18 mouse cellular contexts compared by ENCODE assay signal in genomic region chr16:14052221-14052620, GRCm38 (mm10).
DNase-seq lines count a peak whose midpoint lies in the region; ATAC-seq lines count a peak whose summit lies in the region.
"Had no signal": no experiment of that assay in that cellular context is flagged by ENCODE, and none has a peak within 500 bp of the region (broad histone marks: within the 10 kb centered on the region; RNA-seq: fewer than 3 reads in every experiment).

No protein-coding gene starts in this region.

- H3K4me2 ChIP-seq in hindbrain, embryonic 16.5 days (ENCODE audit: low read length), result no peak overlapping the region
- H3K4me2 ChIP-seq: embryonic facial prominence, embryonic 12.5 days; limb, embryonic 12.5 days; liver, embryonic 15.5 days; stomach, embryonic 15.5 days had no signal

- peak; percentile 60 for ATAC-seq in hindbrain, embryonic 16.5 days
- ATAC-seq in activated CD4-positive, CD25-positive, alpha-beta regulatory T cell, adult 4 months, result no peak

- no peaks in the 10 kb centered on the region for H3K27me3 ChIP-seq in hindbrain, embryonic 16.5 days (replicated peaks; ENCODE audit: control insufficient read depth, insufficient read depth, low read length)
- no peaks in the 10 kb centered on the region for H3K27me3 ChIP-seq in hindbrain, embryonic 10.5 days (ENCODE audit: insufficient read depth, poor library complexity, severe bottlenecking)
- H3K27me3 ChIP-seq: embryonic facial prominence, embryonic 12.5 days; limb, embryonic 12.5 days; liver, embryonic 15.5 days; stomach, embryonic 15.5 days had no signal

- no peaks in the 10 kb centered on the region for H3K36me3 ChIP-seq in hindbrain, embryonic 16.5 days (ENCODE audit: control insufficient read depth, insufficient read depth, low read length)
- no peaks in the 10 kb centered on the region for H3K36me3 ChIP-seq in hindbrain, embryonic 10.5 days
- H3K36me3 ChIP-seq: embryonic facial prominence, embryonic 12.5 days; G1E; limb, embryonic 12.5 days; liver, embryonic 15.5 days; stomach, embryonic 15.5 days had no signal

- H3K9me3 ChIP-seq in hindbrain, embryonic 16.5 days (ENCODE audit: control insufficient read depth, low read length), result no peaks in the 10 kb centered on the region
- H3K9me3 ChIP-seq in hindbrain, embryonic 10.5 days, result no peaks in the 10 kb centered on the region
- H3K9me3 ChIP-seq: embryonic facial prominence, embryonic 12.5 days; G1E; limb, embryonic 12.5 days; liver, embryonic 15.5 days; megakaryocyte, embryonic 14.5 days; stomach, embryonic 15.5 days had no signal

- no peak overlapping the region for H3K9ac ChIP-seq in hindbrain, embryonic 16.5 days (ENCODE audit: low read depth, low read length)
- H3K9ac ChIP-seq: embryonic facial prominence, embryonic 12.5 days; limb, embryonic 12.5 days; liver, embryonic 15.5 days; stomach, embryonic 15.5 days had no signal

- no peak for DNase-seq in hindbrain, embryonic 10.5 days (ENCODE audit: low spot score)
- peak; percentile 2 to 22 for DNase-seq in urinary bladder, postnatal 4 days (ENCODE audit: low spot score in 2 of 2)
- DNase-seq in urinary bladder, postnatal 36 days (ENCODE audit: low spot score in 2 of 2), result no peak
- DNase-seq in cerebellum, postnatal 10 days, result peak; percentile 68 to 70
- peak; percentile 36 for DNase-seq in telencephalon, adult 2 months (ENCODE audit: low read depth, low spot score)
- DNase-seq in gastrocnemius, postnatal 10 days, result no peak
- DNase-seq: adrenal gland, postnatal 14 days; lung, postnatal 10 days; retina, postnatal 1 day; thymus, postnatal 14 days had no signal

- H3K27ac ChIP-seq in hindbrain, embryonic 16.5 days (ENCODE audit: low read depth, low read length), result no peak overlapping the region
- no peak overlapping the region for H3K27ac ChIP-seq in hindbrain, embryonic 10.5 days
- H3K27ac ChIP-seq: embryonic facial prominence, embryonic 12.5 days; limb, embryonic 12.5 days; liver, embryonic 15.5 days; stomach, embryonic 15.5 days had no signal

- no peak overlapping the region for H3K4me3 ChIP-seq in hindbrain, embryonic 16.5 days (ENCODE audit: low read length)
- H3K4me3 ChIP-seq in hindbrain, embryonic 10.5 days, result no peak overlapping the region
- H3K4me3 ChIP-seq: embryonic facial prominence, embryonic 12.5 days; limb, embryonic 12.5 days; liver, embryonic 15.5 days; megakaryocyte, embryonic 14.5 days; stomach, embryonic 15.5 days had no signal

- no peaks in the 10 kb centered on the region for H3K4me1 ChIP-seq in hindbrain, embryonic 16.5 days (ENCODE audit: control insufficient read depth, insufficient read depth, low read depth, low read length)
- no peaks in the 10 kb centered on the region for H3K4me1 ChIP-seq in hindbrain, embryonic 10.5 days (replicated peaks)
- H3K4me1 ChIP-seq: embryonic facial prominence, embryonic 12.5 days; limb, embryonic 12.5 days; liver, embryonic 15.5 days; megakaryocyte, embryonic 14.5 days; stomach, embryonic 15.5 days had no signal

- 73% methylated on average over 2 of the region's 2 CpGs for WGBS in hindbrain, embryonic 16.5 days
- 94% methylated on average over 2 of the region's 2 CpGs for WGBS in hindbrain, embryonic 10.5 days

Comparison
In these comparisons a context has a peak if more than half of its experiments do, and no peak if none do; other contexts are left out.
1. DNase-seq: peak in urinary bladder, postnatal 4 days (2 of 2), cerebellum, postnatal 10 days (2 of 2) and telencephalon, adult 2 months (single experiment); none in hindbrain, embryonic 10.5 days (single experiment), urinary bladder, postnatal 36 days (0 of 2) and gastrocnemius, postnatal 10 days (single experiment).